Mouse (Mus musculus): ENCODE data around the gene Actn4. TPM values are rescaled to one million over a fixed set of nuclear protein-coding genes. Genes with fewer than 3 reads are reported as not detected.

Gene Actn4
- polyA plus RNA-seq, 1 experiment: 465 TPM

- H3K79me3 ChIP-seq (ENCODE audit: low read depth): peaks cover 83% of the 10 kb centered on the region
- no peak for TF ChIP-seq USF1 (IDR thresholded peaks at IDR 0.05; ENCODE audit: low read depth)
- no peak for TF ChIP-seq MYOG (IDR thresholded peaks at IDR 0.05; ENCODE audit: control insufficient read depth, extremely low read depth, insufficient read length)
- TF ChIP-seq MYOD1 (IDR thresholded peaks at IDR 0.05; ENCODE audit: control insufficient read depth, insufficient read length, low read depth): no peak
- TF ChIP-seq MAX (IDR thresholded peaks at IDR 0.05): no peak
- no peak for TF ChIP-seq FOSL1 (IDR thresholded peaks at IDR 0.05; ENCODE audit: insufficient read depth, low read length, poor library complexity, severe bottlenecking)
- no peak for TF ChIP-seq CEBPB (IDR thresholded peaks at IDR 0.05; ENCODE audit: low read depth)
- no peak for TF ChIP-seq CTCF (IDR thresholded peaks at IDR 0.05; ENCODE audit: control insufficient read depth, insufficient read depth, insufficient read length)
- H3K36me3 ChIP-seq (ENCODE audit: control insufficient read depth, insufficient read depth): peaks cover 31% of the 10 kb centered on the region
- no peaks in the 10 kb centered on the region for H3K27me3 ChIP-seq (ENCODE audit: control insufficient read depth, insufficient read depth, insufficient read length)
- no peak overlapping the region for H3K4me3 ChIP-seq (ENCODE audit: insufficient read depth, poor library complexity, severe bottlenecking)
- no peak overlapping the region for H3ac ChIP-seq (ENCODE audit: control insufficient read depth, insufficient read length, low read depth)
- peaks cover 97% of the 10 kb centered on the region for H3K79me2 ChIP-seq (ENCODE audit: control insufficient read depth, insufficient read depth)
Measured at GRCm38 (mm10) chr7:28948746-28949145, 13.4 kb downstream of the Actn4 start.

- H3K36me3 ChIP-seq (ENCODE audit: control insufficient read depth, insufficient read depth): peaks cover 45% of the 10 kb centered on the region
- H3K79me2 ChIP-seq (ENCODE audit: control insufficient read depth, insufficient read depth): peaks cover 100% of the 10 kb centered on the region
- no peaks in the 10 kb centered on the region for H3K27me3 ChIP-seq (ENCODE audit: control insufficient read depth, insufficient read depth, insufficient read length)
- no peak overlapping the region for H3K4me3 ChIP-seq (ENCODE audit: insufficient read depth, poor library complexity, severe bottlenecking)
- H3K79me3 ChIP-seq (ENCODE audit: low read depth): peaks cover 90% of the 10 kb centered on the region
- TF ChIP-seq CEBPB (IDR thresholded peaks at IDR 0.05; ENCODE audit: low read depth) (no peak), FOSL1 (IDR thresholded peaks at IDR 0.05; ENCODE audit: insufficient read depth, low read length, poor library complexity, severe bottlenecking) (no peak), CTCF (IDR thresholded peaks at IDR 0.05; ENCODE audit: control insufficient read depth, insufficient read depth, insufficient read length) (no peak), MYOG (IDR thresholded peaks at IDR 0.05; ENCODE audit: control insufficient read depth, extremely low read depth, insufficient read length) (no peak), MAX (IDR thresholded peaks at IDR 0.05) (no peak), MYOD1 (IDR thresholded peaks at IDR 0.05; ENCODE audit: control insufficient read depth, insufficient read length, low read depth) (no peak), USF1 (IDR thresholded peaks at IDR 0.05; ENCODE audit: low read depth) (no peak)
- no peak overlapping the region for H3ac ChIP-seq (ENCODE audit: control insufficient read depth, insufficient read length, low read depth)
Measured at GRCm38 (mm10) chr7:28946271-28946610, 15.9 kb downstream of the Actn4 start.

DNA sequence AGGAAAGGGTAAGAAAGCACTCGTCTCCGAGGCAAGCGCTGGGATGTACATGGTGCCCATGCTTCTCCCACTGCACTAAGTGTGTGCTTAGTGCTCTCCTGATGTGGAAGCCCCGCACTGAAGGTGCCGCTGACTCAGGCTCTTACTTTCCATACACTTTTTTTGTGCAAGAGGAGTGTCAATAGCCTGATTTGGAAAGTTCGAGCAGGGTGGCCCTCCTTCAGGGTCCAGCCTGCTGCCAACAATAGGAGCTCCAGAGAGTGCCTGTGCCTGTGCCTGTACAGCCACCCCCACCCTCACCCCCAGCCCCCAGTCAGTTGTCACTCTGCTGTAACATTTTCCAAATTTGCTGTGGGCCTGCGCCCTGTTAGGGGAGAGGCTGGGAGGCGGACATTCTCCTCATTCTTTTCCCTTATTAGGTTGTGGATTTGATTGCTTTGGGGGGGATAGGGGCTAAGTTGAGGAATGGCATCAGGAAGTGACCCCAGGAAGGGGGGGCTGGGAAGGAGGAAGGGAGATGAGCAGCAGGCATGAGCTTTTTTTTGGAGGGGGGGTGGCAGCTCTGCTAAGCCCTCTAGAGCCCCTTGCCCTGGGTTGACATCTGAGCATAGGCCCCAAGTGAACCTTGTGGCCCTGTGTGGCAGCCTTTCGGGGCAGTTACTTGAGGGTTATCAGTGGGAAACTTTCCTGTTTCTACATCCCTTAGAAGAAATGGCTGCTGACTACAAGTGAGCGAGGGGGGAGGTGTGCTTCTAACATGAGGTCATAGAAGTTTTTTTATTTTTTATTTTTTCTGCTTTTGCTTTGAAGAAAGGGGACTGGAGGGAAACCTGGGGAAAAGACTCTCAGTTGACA, 16.5 kb downstream of the Actn4 start:
- Histone ChIP-seq H3K36me3 (ENCODE audit: control insufficient read depth, insufficient read depth) (peaks cover 45% of the 10 kb centered on the region), H3K4me3 (ENCODE audit: insufficient read depth, poor library complexity, severe bottlenecking) (no peak overlapping the region), H3K27me3 (ENCODE audit: control insufficient read depth, insufficient read depth, insufficient read length) (no peaks in the 10 kb centered on the region), H3K79me3 (ENCODE audit: low read depth) (peaks cover 90% of the 10 kb centered on the region), H3K79me2 (ENCODE audit: control insufficient read depth, insufficient read depth) (peaks cover 100% of the 10 kb centered on the region), H3ac (ENCODE audit: control insufficient read depth, insufficient read length, low read depth) (peak overlapping the region; percentile 42)
- TF ChIP-seq USF1 (IDR thresholded peaks at IDR 0.05; ENCODE audit: low read depth): no peak
- no peak for TF ChIP-seq MYOD1 (IDR thresholded peaks at IDR 0.05; ENCODE audit: control insufficient read depth, insufficient read length, low read depth)
- TF ChIP-seq FOSL1 (IDR thresholded peaks at IDR 0.05; ENCODE audit: insufficient read depth, low read length, poor library complexity, severe bottlenecking): no peak
- no peak for TF ChIP-seq MYOG (IDR thresholded peaks at IDR 0.05; ENCODE audit: control insufficient read depth, extremely low read depth, insufficient read length)
- no peak for TF ChIP-seq CTCF (IDR thresholded peaks at IDR 0.05; ENCODE audit: control insufficient read depth, insufficient read depth, insufficient read length)

DNA sequence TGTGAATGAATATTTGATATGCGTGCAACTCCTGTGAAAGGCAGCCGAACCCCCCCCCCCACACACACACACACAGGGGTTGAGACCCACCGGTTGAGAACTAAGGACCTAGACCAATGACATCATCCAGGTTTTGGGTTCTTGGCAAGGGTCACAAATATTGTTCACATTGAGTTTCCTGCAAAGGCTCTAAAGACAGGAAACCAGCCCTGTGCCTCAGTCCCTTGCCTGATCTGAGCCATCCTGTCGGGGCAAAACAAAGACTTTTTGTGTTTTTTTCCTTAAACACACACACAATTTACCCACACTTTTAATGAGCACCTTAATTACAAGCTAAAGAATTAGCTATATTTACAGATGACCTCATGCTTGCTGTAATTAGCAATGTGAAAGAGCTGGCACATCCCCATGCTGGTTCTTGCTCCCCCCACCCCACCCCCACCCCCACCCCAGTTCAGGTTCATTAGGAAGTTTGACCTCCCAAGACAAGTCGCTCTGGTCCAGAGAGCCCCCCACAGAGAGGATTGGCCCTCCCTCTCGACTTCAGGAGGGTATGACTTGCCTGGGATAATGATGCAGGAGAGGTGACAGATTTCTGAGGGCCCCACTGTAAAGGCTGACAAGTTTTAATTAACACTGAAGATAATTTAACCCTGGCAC, 17.3 kb downstream of the Actn4 start:
- peaks cover 47% of the 10 kb centered on the region for H3K36me3 ChIP-seq (ENCODE audit: control insufficient read depth, insufficient read depth)
- H3K79me3 ChIP-seq (ENCODE audit: low read depth): peaks cover 90% of the 10 kb centered on the region
- H3K4me3 ChIP-seq (ENCODE audit: insufficient read depth, poor library complexity, severe bottlenecking): no peak overlapping the region
- TF ChIP-seq MAX (IDR thresholded peaks at IDR 0.05): no peak
- TF ChIP-seq CTCF (IDR thresholded peaks at IDR 0.05; ENCODE audit: control insufficient read depth, insufficient read depth, insufficient read length): no peak
- no peak for TF ChIP-seq MYOG (IDR thresholded peaks at IDR 0.05; ENCODE audit: control insufficient read depth, extremely low read depth, insufficient read length)
- TF ChIP-seq USF1 (IDR thresholded peaks at IDR 0.05; ENCODE audit: low read depth): no peak
- no peak for TF ChIP-seq FOSL1 (IDR thresholded peaks at IDR 0.05; ENCODE audit: insufficient read depth, low read length, poor library complexity, severe bottlenecking)
- TF ChIP-seq MYOD1 (IDR thresholded peaks at IDR 0.05; ENCODE audit: control insufficient read depth, insufficient read length, low read depth): no peak
- TF ChIP-seq CEBPB (IDR thresholded peaks at IDR 0.05; ENCODE audit: low read depth): no peak
- H3K27me3 ChIP-seq (ENCODE audit: control insufficient read depth, insufficient read depth, insufficient read length): no peaks in the 10 kb centered on the region
- peaks cover 100% of the 10 kb centered on the region for H3K79me2 ChIP-seq (ENCODE audit: control insufficient read depth, insufficient read depth)
- H3ac ChIP-seq (ENCODE audit: control insufficient read depth, insufficient read length, low read depth): no peak overlapping the region

- H3K36me3 ChIP-seq (ENCODE audit: control insufficient read depth, insufficient read depth): peaks cover 49% of the 10 kb centered on the region
- no peak overlapping the region for H3K4me3 ChIP-seq (ENCODE audit: insufficient read depth, poor library complexity, severe bottlenecking)
- H3K79me3 ChIP-seq (ENCODE audit: low read depth): peaks cover 90% of the 10 kb centered on the region
- TF ChIP-seq MAX (IDR thresholded peaks at IDR 0.05): no peak
- no peak for TF ChIP-seq CEBPB (IDR thresholded peaks at IDR 0.05; ENCODE audit: low read depth)
- no peak for TF ChIP-seq USF1 (IDR thresholded peaks at IDR 0.05; ENCODE audit: low read depth)
- TF ChIP-seq MYOG (IDR thresholded peaks at IDR 0.05; ENCODE audit: control insufficient read depth, extremely low read depth, insufficient read length): no peak
- TF ChIP-seq MYOD1 (IDR thresholded peaks at IDR 0.05; ENCODE audit: control insufficient read depth, insufficient read length, low read depth): no peak
- TF ChIP-seq CTCF (IDR thresholded peaks at IDR 0.05; ENCODE audit: control insufficient read depth, insufficient read depth, insufficient read length): no peak
- TF ChIP-seq FOSL1 (IDR thresholded peaks at IDR 0.05; ENCODE audit: insufficient read depth, low read length, poor library complexity, severe bottlenecking): no peak
- peaks cover 100% of the 10 kb centered on the region for H3K79me2 ChIP-seq (ENCODE audit: control insufficient read depth, insufficient read depth)
- H3K27me3 ChIP-seq (ENCODE audit: control insufficient read depth, insufficient read depth, insufficient read length): no peaks in the 10 kb centered on the region
- no peak overlapping the region for H3ac ChIP-seq (ENCODE audit: control insufficient read depth, insufficient read length, low read depth)
Measured at GRCm38 (mm10) chr7:28943451-28944180, 18.5 kb downstream of the Actn4 start.
